Mouse (Mus musculus) heart, embryonic 11.5 days (tissue): ENCODE data around the gene Hoxb7. TPM values are rescaled to one million over a fixed set of nuclear protein-coding genes. Genes with fewer than 3 reads are reported as not detected.

Experiments
- ATAC-seq: fragments of 200-750 bp; cut with Nextera tagmentation; replicated peaks from 2 replicates; pipeline ENCODE4 v1.8.0; 2017; ENCODE audit warnings: moderate library complexity; ENCODE audit not compliant: insufficient number of reproducible peaks, low FRiP score, low TSS enrichment
- H3K27ac ChIP-seq: fragments of 300-500 bp; sonication (generic); 2 replicates; pipeline ENCODE4 v1.5.1; 2014; ENCODE audit warnings: mild to moderate bottlenecking, low read depth, low read length
- H3K27me3 ChIP-seq: fragments of 300-500 bp; sonication (generic); 2 replicates; pipeline ENCODE4 v1.6.1; 2014; ENCODE audit warnings: mild to moderate bottlenecking, low read length, mixed read lengths; ENCODE audit not compliant: control insufficient read depth, insufficient read depth
- H3K36me3 ChIP-seq: fragments of 300-500 bp; sonication (generic); 2 replicates; pipeline ENCODE4 v1.6.1; 2014; ENCODE audit warnings: mild to moderate bottlenecking, low read length, moderate library complexity, mixed read lengths; ENCODE audit not compliant: control insufficient read depth, insufficient read depth
- H3K4me1 ChIP-seq: fragments of 300-500 bp; sonication (generic); 2 replicates; pipeline ENCODE4 v1.6.1; 2014; ENCODE audit warnings: low read length; ENCODE audit not compliant: control insufficient read depth, insufficient read depth
- H3K4me2 ChIP-seq: fragments of 300-500 bp; sonication (generic); 2 replicates; pipeline ENCODE4 v1.6.1; 2014; ENCODE audit warnings: mild to moderate bottlenecking, moderate library complexity
- H3K4me3 ChIP-seq: fragments of 300-500 bp; sonication (generic); 2 replicates; pipeline ENCODE4 v1.5.1; 2014; ENCODE audit warnings: low read depth, low read length
- H3K9ac ChIP-seq: fragments of 300-500 bp; sonication (generic); 2 replicates; pipeline ENCODE4 v1.6.1; 2014; ENCODE audit warnings: mild to moderate bottlenecking, low read depth, low read length, moderate library complexity
- H3K9me3 ChIP-seq: fragments of 300-500 bp; sonication (generic); replicated peaks from 2 replicates; pipeline ENCODE4 v1.6.1; 2016; ENCODE audit warnings: low read length; ENCODE audit not compliant: control insufficient read depth
- WGBS: fragments of 180-500 bp; shearing (Covaris S2); extraction: QIAGEN DNeasy Blood & Tissue Kit; methylation state at CpG from one replicate; pipeline ENCODE4 v1.1.7; 2014; ENCODE audit not compliant: insufficient replicate concordance; 5-methylcytosine and 5-hydroxymethylcytosine counted together
- polyA plus RNA-seq: library from polyadenylated mRNA; unstranded; fragments of >200 nt; fragmentation: Nextera tagmentation; extraction: Ambion mirVana; gene quantifications from 2 replicates; pipeline ENCODE4 v1.2.1, GENCODE M21; 2014

Gene Hoxb7
- polyA plus RNA-seq, 1 experiment from 2014 or later = 0.31 TPM

- Histone ChIP-seq H3K27me3 (peaks cover 96% of the 10 kb centered on the region), H3K9me3 (no peaks in the 10 kb centered on the region), H3K36me3 (no peaks in the 10 kb centered on the region), H3K4me3 (no peak within 1 kb of the TSS), H3K27ac (no peak within 1 kb of the TSS), H3K9ac (no peak within 1 kb of the TSS), H3K4me2 (no peak within 1 kb of the TSS), H3K4me1 (peaks cover 14% of the 10 kb centered on the region; the same call in 1 of the 2 replicates)
- ATAC-seq = no peak
- WGBS = 2% methylated on average over 27 of the region's 27 CpGs
Measured at GRCm38 (mm10) chr11:96281855-96282570, 4.4 kb upstream of the Hoxb7 start, which contains the start of gene Hoxb8. Hoxb8 (plus strand) TSS chr11:96281905.

GRCm38 (mm10) chr11:96282795-96283430, 3.5 kb upstream of the Hoxb7 start:
- Histone ChIP-seq H3K27ac (no peak overlapping the region), H3K4me3 (peak overlapping the region; percentile 22; the same call in 1 of the 2 replicates), H3K9ac (no peak overlapping the region), H3K27me3 (peaks cover 96% of the 10 kb centered on the region), H3K36me3 (no peaks in the 10 kb centered on the region), H3K4me2 (peak overlapping the region; percentile 31), H3K9me3 (no peaks in the 10 kb centered on the region), H3K4me1 (peaks cover 15% of the 10 kb centered on the region; the same call in 1 of the 2 replicates)
- under 1% methylated on average over 49 of the region's 49 CpGs for WGBS
- ATAC-seq = 0 out of 2 replicates have a peak, but pooled peaks have one; percentile 23

GRCm38 (mm10) chr11:96284041-96284749, 2.2 kb upstream of the Hoxb7 start:
- H3K4me3 ChIP-seq = peak overlapping the region; percentile 40
- H3K9ac ChIP-seq = no peak overlapping the region
- H3K27me3 ChIP-seq = peaks cover 98% of the 10 kb centered on the region
- H3K36me3 ChIP-seq = no peaks in the 10 kb centered on the region
- H3K4me2 ChIP-seq = peak overlapping the region; percentile 71
- H3K9me3 ChIP-seq = no peaks in the 10 kb centered on the region
- no peak for ATAC-seq
- H3K27ac ChIP-seq = no peak overlapping the region
- peaks cover 15% of the 10 kb centered on the region; the same call in 1 of the 2 replicates for H3K4me1 ChIP-seq
- WGBS = under 1% methylated on average over 49 of the region's 49 CpGs

GRCm38 (mm10) chr11:96284774-96285734, 1.4 kb upstream of the Hoxb7 start:
- Histone ChIP-seq H3K4me3 (peak overlapping the region; percentile 40), H3K4me1 (peaks cover 15% of the 10 kb centered on the region; the same call in 1 of the 2 replicates), H3K9me3 (no peaks in the 10 kb centered on the region), H3K36me3 (no peaks in the 10 kb centered on the region), H3K27me3 (peaks cover 98% of the 10 kb centered on the region), H3K27ac (no peak overlapping the region), H3K4me2 (peak overlapping the region; percentile 71), H3K9ac (no peak overlapping the region)
- under 1% methylated on average over 32 of the region's 37 CpGs for WGBS
- ATAC-seq = no peak

GRCm38 (mm10) chr11:96286739-96287385, 439 bp downstream of the Hoxb7 start:
- Histone ChIP-seq H3K27me3 (peaks cover 96% of the 10 kb centered on the region), H3K9me3 (no peaks in the 10 kb centered on the region), H3K9ac (no peak overlapping the region), H3K4me1 (peaks cover 15% of the 10 kb centered on the region; the same call in 1 of the 2 replicates), H3K27ac (no peak overlapping the region), H3K36me3 (no peaks in the 10 kb centered on the region), H3K4me3 (peak overlapping the region; percentile 35), H3K4me2 (peak overlapping the region; percentile 53)
- WGBS = 1% methylated on average over 49 of the region's 55 CpGs
- no peak for ATAC-seq

- Histone ChIP-seq H3K4me2 (peak overlapping the region; percentile 53), H3K36me3 (no peaks in the 10 kb centered on the region), H3K4me1 (peaks cover 15% of the 10 kb centered on the region; the same call in 1 of the 2 replicates), H3K9ac (no peak overlapping the region), H3K27ac (no peak overlapping the region), H3K4me3 (no peak overlapping the region), H3K9me3 (no peaks in the 10 kb centered on the region), H3K27me3 (peaks cover 96% of the 10 kb centered on the region)
- no peak for ATAC-seq
- under 1% methylated on average over 9 of the region's 9 CpGs for WGBS
Measured at GRCm38 (mm10) chr11:96287411-96287810, 988 bp downstream of the Hoxb7 start.

GRCm38 (mm10) chr11:96288455-96289221, 2.2 kb downstream of the Hoxb7 start:
- Histone ChIP-seq H3K9ac (no peak overlapping the region), H3K27me3 (peaks cover 96% of the 10 kb centered on the region), H3K27ac (no peak overlapping the region), H3K9me3 (no peaks in the 10 kb centered on the region), H3K4me1 (peaks cover 11% of the 10 kb centered on the region; the same call in 1 of the 2 replicates), H3K4me3 (no peak overlapping the region), H3K36me3 (no peaks in the 10 kb centered on the region), H3K4me2 (no peak overlapping the region)
- 3% methylated on average over 1 of the region's 1 CpGs for WGBS
- no peak for ATAC-seq
